Mouse (Mus musculus) kidney, postnatal 14 days (tissue): Measurements from ENCODE around the gene Ninl.

Source experiments
- DNase-seq: peaks from one replicate; pipeline ENCODE4 v3.0.0; 2022; ENCODE audit warnings: mixed read lengths

Gene Ninl

GRCm38 (mm10) chr2:150902347-150902746, 136.8 kb downstream of the Ninl start:
- no peak for DNase-seq

GRCm38 (mm10) chr2:150900341-150900740, 138.8 kb downstream of the Ninl start:
- DNase-seq, result no peak

- DNase-seq, result no peak
These were observed 143.4 kb downstream of the Ninl start for GRCm38 (mm10) chr2:150895691-150896252.

GRCm38 (mm10) chr2:150894617-150895267, 144.4 kb downstream of the Ninl start:
- no peak for DNase-seq

- no peak for DNase-seq
These were observed 151.8 kb downstream of the Ninl start for GRCm38 (mm10) chr2:150887370-150887769.

- no peak for DNase-seq
These were observed 152.9 kb downstream of the Ninl start for GRCm38 (mm10) chr2:150886315-150886714.

GRCm38 (mm10) chr2:150885814-150886213, 153.4 kb downstream of the Ninl start:
- DNase-seq, result no peak

- DNase-seq, result no peak
These were observed 154.4 kb downstream of the Ninl start for GRCm38 (mm10) chr2:150884779-150885110.
